Mouse (Mus musculus): ENCODE measurements around the gene Dcakd.

Dcakd gene

GRCm38 (mm10) chr11:103007001-103007340 lies 21.2 kb downstream of the Dcakd start:
- DNase-seq (ENCODE audit: extremely low read depth, low read depth, low spot score), result no peak

- DNase-seq (ENCODE audit: extremely low read depth, low read depth, low spot score), result no peak
Observed at GRCm38 (mm10) chr11:103006286-103007000, 21.7 kb downstream of the Dcakd start.

GRCm38 (mm10) chr11:103005254-103005981 lies 22.7 kb downstream of the Dcakd start:
- no peak for DNase-seq (ENCODE audit: extremely low read depth, low read depth, low spot score)

- DNase-seq (ENCODE audit: extremely low read depth, low read depth, low spot score), result no peak
Observed at GRCm38 (mm10) chr11:103004852-103005251, 23.3 kb downstream of the Dcakd start.

- peak; percentile 86 for DNase-seq (ENCODE audit: extremely low read depth, low read depth, low spot score)
Observed at GRCm38 (mm10) chr11:103003210-103003609, 24.9 kb downstream of the Dcakd start.

- DNase-seq (ENCODE audit: extremely low read depth, low read depth, low spot score), result no peak
Observed at GRCm38 (mm10) chr11:103001063-103001462, 27.1 kb downstream of the Dcakd start.

- DNase-seq (ENCODE audit: extremely low read depth, low read depth, low spot score), result no peak
Observed at GRCm38 (mm10) chr11:103000111-103000510, 28.0 kb downstream of the Dcakd start.

GRCm38 (mm10) chr11:102999317-102999970 lies 28.7 kb downstream of the Dcakd start:
- DNase-seq (ENCODE audit: extremely low read depth, low read depth, low spot score), result no peak

- no peak for DNase-seq (ENCODE audit: extremely low read depth, low read depth, low spot score)
Observed at GRCm38 (mm10) chr11:102998577-102999316, 29.4 kb downstream of the Dcakd start.

GRCm38 (mm10) chr11:102998254-102998576 lies 29.9 kb downstream of the Dcakd start:
- DNase-seq (ENCODE audit: extremely low read depth, low read depth, low spot score), result no peak

- no peak for DNase-seq (ENCODE audit: extremely low read depth, low read depth, low spot score)
Observed at GRCm38 (mm10) chr11:102996991-102997770, 31.0 kb downstream of the Dcakd start.

- no peak for DNase-seq (ENCODE audit: extremely low read depth, low read depth, low spot score)
Observed at GRCm38 (mm10) chr11:102996385-102996784, 31.7 kb downstream of the Dcakd start.

GRCm38 (mm10) chr11:102994952-102995351 lies 33.2 kb downstream of the Dcakd start:
- no peak for DNase-seq (ENCODE audit: extremely low read depth, low read depth, low spot score)

- DNase-seq (ENCODE audit: extremely low read depth, low read depth, low spot score), result no peak
Observed at GRCm38 (mm10) chr11:102993420-102994029, 34.6 kb downstream of the Dcakd start.

- DNase-seq (ENCODE audit: extremely low read depth, low read depth, low spot score), result no peak
Observed at GRCm38 (mm10) chr11:102992940-102993339, 35.2 kb downstream of the Dcakd start.

GRCm38 (mm10) chr11:102991681-102992080 lies 36.5 kb downstream of the Dcakd start:
- no peak for DNase-seq (ENCODE audit: extremely low read depth, low read depth, low spot score)

- no peak for DNase-seq (ENCODE audit: extremely low read depth, low read depth, low spot score)
Observed at GRCm38 (mm10) chr11:102990152-102990663, 37.9 kb downstream of the Dcakd start.

GRCm38 (mm10) chr11:102989641-102990151 lies 38.4 kb downstream of the Dcakd start:
- DNase-seq (ENCODE audit: extremely low read depth, low read depth, low spot score), result no peak

GRCm38 (mm10) chr11:102985160-102985559 lies 43.0 kb downstream of the Dcakd start:
- DNase-seq (ENCODE audit: extremely low read depth, low read depth, low spot score), result no peak

GRCm38 (mm10) chr11:102984615-102985014 lies 43.5 kb downstream of the Dcakd start:
- no peak for DNase-seq (ENCODE audit: extremely low read depth, low read depth, low spot score)

Data from fat pad, adult 2 months (tissue).